In the genomic region with DNA sequence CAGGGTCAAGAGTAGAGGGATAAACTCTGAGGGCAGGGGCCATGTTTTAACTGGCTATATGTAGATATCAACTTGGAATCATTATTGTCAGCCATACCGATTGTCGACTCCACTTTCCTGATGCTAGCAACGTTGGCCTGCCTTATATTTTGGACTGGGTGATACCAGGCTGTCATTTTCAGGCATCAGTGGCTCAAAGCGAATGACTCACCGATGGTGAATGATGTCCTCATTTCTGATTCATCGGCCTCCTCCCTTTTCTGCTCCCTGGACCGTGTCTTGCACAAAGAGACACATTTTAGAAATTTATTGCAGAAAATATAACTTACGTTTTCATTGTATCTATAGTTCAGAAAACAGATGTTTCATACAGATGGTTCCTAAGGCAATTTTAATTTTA, we compare ENCODE assay signal across 18 mouse cellular contexts.
A peak's percentile ranks its signal among the peaks of the same experiment; 100 is the strongest.
DNase-seq lines count a peak whose midpoint lies in the region; ATAC-seq and TF ChIP-seq lines count a peak whose summit lies in the region.
"Had no signal": no experiment of that assay in that cellular context is flagged by ENCODE, and none has a peak within 500 bp of the region (broad histone marks: within the 10 kb centered on the region; RNA-seq: fewer than 3 reads in every experiment).

No protein-coding gene starts in this region.

- no peak overlapping the region for H3K4me3 ChIP-seq in layer of hippocampus, adult 2 months
- H3K4me3 ChIP-seq in heart, embryonic 11.5 days (ENCODE audit: low read depth, low read length), result no peak overlapping the region
- H3K4me3 ChIP-seq: embryonic facial prominence, embryonic 12.5 days; forebrain, embryonic 15.5 days; heart, embryonic 12.5 days; hindbrain, embryonic 10.5 days; intestine, embryonic 15.5 days had no signal

- ATAC-seq in Patski, result peak; percentile 80
- no peak for ATAC-seq in heart, embryonic 11.5 days (replicated peaks; ENCODE audit: insufficient number of reproducible peaks, low FRiP score, low TSS enrichment)
- ATAC-seq: forebrain, embryonic 15.5 days; intestine, embryonic 15.5 days had no signal

- DNase-seq in adrenal gland, adult 2 months, result peak; percentile 38
- DNase-seq in adrenal gland, postnatal 25 days, result no peak
- DNase-seq in layer of hippocampus, adult 2 months (ENCODE audit: low spot score in 2 of 2), result no peak
- no peak for DNase-seq in layer of hippocampus, adult 9-11 months
- peak; percentile 31 for DNase-seq in Patski (ENCODE audit: low read depth, low spot score)
- no peak for DNase-seq in thymus, postnatal 14 days
- DNase-seq: cerebellum, adult 2 months; cerebellum, postnatal 14 days; gastrocnemius, postnatal 10 days; heart, adult 18-20 months; kidney, adult 18-20 months had no signal

- H3K36me3 ChIP-seq in heart, embryonic 11.5 days (ENCODE audit: control insufficient read depth, insufficient read depth, low read length), result no peaks in the 10 kb centered on the region
- H3K36me3 ChIP-seq: embryonic facial prominence, embryonic 12.5 days; forebrain, embryonic 15.5 days; heart, embryonic 12.5 days; hindbrain, embryonic 10.5 days; intestine, embryonic 15.5 days had no signal

- CTCF ChIA-PET in Patski (lab: Charles Lee), result no interaction called here

- in situ Hi-C loops in Patski (cut with MboI; ENCODE audit: low pct_unique_long_range_greater_than_20kb), result no loop called here

- H3K9me3 ChIP-seq in heart, embryonic 11.5 days (replicated peaks; ENCODE audit: control insufficient read depth, low read length), result no peaks in the 10 kb centered on the region
- H3K9me3 ChIP-seq: embryonic facial prominence, embryonic 12.5 days; forebrain, embryonic 15.5 days; heart, embryonic 12.5 days; hindbrain, embryonic 10.5 days; intestine, embryonic 15.5 days had no signal

- H3K9ac ChIP-seq in heart, embryonic 11.5 days (ENCODE audit: low read depth, low read length), result no peak overlapping the region
- H3K9ac ChIP-seq: embryonic facial prominence, embryonic 12.5 days; forebrain, embryonic 15.5 days; heart, embryonic 12.5 days; hindbrain, embryonic 14.5 days; intestine, embryonic 15.5 days had no signal

- peaks cover 3% of the 10 kb centered on the region for H3K27me3 ChIP-seq in Patski
- H3K27me3 ChIP-seq in heart, embryonic 11.5 days (ENCODE audit: control insufficient read depth, insufficient read depth, low read length), result no peaks in the 10 kb centered on the region
- H3K27me3 ChIP-seq: embryonic facial prominence, embryonic 12.5 days; forebrain, embryonic 15.5 days; heart, embryonic 12.5 days; intestine, embryonic 15.5 days had no signal

- POLR2A ChIA-PET in Patski (lab: Charles Lee), result no interaction called here

- peak overlapping the region; percentile 59; the same call in 1 of the 2 replicates for H3K27ac ChIP-seq in layer of hippocampus, adult 2 months
- no peak overlapping the region for H3K27ac ChIP-seq in heart, embryonic 11.5 days (ENCODE audit: low read depth, low read length)
- H3K27ac ChIP-seq: embryonic facial prominence, embryonic 12.5 days; forebrain, embryonic 15.5 days; hindbrain, embryonic 10.5 days; hindbrain, embryonic 14.5 days; intestine, embryonic 15.5 days had no signal

- no peak for TF ChIP-seq CTCF in layer of hippocampus, adult 2 months (conservative IDR thresholded peaks at IDR 0.05)
- no peak for TF ChIP-seq CTCF in Patski (IDR thresholded peaks at IDR 0.05)

- H3K4me1 ChIP-seq in heart, embryonic 11.5 days (ENCODE audit: control insufficient read depth, insufficient read depth, low read length), result no peaks in the 10 kb centered on the region
- H3K4me1 ChIP-seq: embryonic facial prominence, embryonic 12.5 days; heart, embryonic 12.5 days; intestine, embryonic 15.5 days had no signal

- 85% methylated on average over 8 of the region's 8 CpGs for WGBS in heart, embryonic 11.5 days (ENCODE audit: insufficient replicate concordance)

- no peak overlapping the region for H3K4me2 ChIP-seq in heart, embryonic 11.5 days
- H3K4me2 ChIP-seq: embryonic facial prominence, embryonic 12.5 days; forebrain, embryonic 15.5 days; heart, embryonic 12.5 days; hindbrain, embryonic 14.5 days; intestine, embryonic 15.5 days had no signal

Comparison
In these comparisons a context has a peak if more than half of its experiments do, and no peak if none do; other contexts are left out.
1. DNase-seq: peak in adrenal gland, adult 2 months (single experiment) and Patski (single experiment); none in adrenal gland, postnatal 25 days (single experiment), layer of hippocampus, adult 2 months (0 of 2), layer of hippocampus, adult 9-11 months (single experiment) and thymus, postnatal 14 days (single experiment).